Mouse (Mus musculus): ENCODE results near the gene C130050O18Rik.
"Not testable (repeated sequence)": the region's sequence is repeated elsewhere in the genome, so short reads cannot be mapped to it uniquely, and the experiment has no call there.

The C130050O18Rik gene

DNA sequence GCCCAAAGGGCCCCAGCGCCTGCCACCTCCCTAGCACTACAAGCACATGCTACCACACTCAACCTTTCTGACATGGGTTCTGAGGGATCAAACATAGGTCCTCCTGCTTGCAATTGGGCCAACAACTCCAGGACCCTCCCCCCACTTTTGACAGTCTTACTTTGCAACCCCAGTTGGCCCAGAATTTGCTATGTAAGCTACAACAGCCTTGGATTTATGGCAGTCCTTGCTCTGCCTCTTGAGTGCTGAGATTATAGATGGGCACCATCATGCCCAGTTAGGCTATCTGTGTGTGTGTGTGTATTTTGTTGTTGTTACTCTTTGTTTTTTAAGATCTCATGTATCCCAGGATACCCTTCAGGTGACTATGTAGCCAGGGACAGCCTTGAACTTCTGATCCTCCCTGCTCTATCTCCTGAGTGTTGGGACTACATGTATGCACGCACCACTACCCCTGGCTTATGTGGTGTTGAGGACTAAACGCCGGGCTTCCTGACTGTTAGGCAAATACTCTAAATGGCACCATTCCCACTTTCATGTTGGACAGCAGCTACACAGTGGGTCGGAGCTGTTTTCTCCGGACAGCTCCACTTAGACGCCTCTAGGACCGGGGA, 25.2 kb upstream of the C130050O18Rik start:
- DNase-seq (ENCODE audit: low spot score in 2 of 2), result no peak

DNA sequence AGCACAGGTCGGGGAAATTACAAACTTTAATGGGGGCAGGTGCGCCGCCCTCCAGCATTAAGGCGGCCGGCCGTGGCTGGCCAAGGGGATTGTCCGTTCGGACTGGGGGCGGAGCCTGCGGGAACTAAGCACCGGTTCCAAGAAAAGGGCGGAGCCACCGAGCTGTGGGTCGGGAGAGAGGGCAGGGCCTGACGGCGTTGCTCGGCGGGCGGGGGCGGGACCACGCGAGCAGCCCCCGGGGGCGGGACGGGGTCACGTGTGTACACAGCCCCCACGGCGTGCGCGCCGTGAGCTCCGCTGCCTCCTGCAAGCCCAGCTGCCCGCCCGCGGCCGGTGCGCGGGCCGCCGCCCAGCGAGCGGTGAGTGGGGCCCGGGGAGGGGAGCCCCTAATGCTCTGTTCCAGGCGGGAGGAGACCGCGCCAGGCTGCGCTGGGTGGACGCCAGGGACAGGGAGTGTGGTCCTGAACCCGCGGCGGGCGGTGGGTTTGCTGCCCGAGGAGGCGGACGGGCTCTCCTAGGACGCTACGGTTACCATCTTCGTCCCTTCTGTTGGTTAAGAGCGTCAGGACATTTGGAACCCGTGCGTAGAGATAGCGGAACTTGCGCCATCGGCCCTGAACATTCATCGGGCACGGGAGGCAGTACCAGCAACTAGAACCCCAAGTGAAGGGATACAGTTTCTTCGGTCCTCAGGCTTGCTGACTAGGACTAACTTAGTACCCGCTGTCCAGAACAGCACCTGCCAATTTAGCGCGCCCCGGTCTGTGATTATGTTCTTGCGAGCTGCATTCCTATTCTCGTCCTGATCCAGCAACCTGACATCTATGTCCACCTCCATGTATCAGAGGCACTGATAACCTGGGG, 24.5 kb upstream of the C130050O18Rik start:
- peak; percentile 92 to 96 for DNase-seq (ENCODE audit: low spot score in 2 of 2)

DNA sequence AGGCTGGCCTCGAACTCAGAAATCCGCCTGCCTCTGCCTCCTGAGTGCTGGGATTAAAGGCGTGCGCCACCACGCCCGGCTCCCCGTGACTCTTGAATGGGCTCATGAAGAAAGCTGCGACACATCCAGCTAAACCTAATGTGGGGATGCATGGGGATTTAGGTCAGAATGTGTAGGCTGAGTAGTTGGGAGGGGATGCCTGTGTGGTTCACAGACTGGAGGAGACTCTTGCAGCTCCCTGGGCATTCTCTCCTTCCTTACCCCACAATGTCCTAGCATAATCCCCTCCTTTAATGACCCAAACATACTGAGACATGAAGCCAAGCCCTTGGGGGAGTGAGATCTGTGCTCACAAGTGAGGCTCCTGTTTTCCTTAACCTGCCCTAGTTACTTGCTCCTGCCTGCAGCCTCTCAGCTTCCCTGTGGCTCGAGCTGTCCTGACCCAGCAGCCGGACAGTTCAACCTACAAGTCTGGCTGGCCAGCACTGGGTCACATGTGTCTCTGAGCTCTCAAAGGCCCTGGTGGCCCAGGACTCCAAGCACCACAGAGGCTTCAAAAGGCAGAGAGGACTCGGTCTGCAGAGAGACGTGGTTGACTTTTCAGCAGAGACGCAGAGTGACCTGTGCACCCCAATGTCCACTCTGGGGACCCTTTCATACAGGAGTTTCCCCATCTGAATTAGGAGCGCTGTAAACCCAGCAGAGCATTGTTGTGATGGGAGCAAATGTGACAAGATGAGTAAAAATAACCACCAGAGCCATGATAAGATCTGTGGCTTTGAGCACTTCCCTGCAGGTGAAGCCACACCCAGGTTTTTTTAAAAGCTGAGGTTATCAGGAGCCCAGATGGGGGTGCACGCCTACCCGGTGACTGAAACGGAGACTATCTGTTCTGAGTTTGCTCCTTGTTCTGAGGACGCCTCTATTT, 23.2 kb upstream of the C130050O18Rik start:
- no peak for DNase-seq (ENCODE audit: low spot score in 2 of 2)

DNA sequence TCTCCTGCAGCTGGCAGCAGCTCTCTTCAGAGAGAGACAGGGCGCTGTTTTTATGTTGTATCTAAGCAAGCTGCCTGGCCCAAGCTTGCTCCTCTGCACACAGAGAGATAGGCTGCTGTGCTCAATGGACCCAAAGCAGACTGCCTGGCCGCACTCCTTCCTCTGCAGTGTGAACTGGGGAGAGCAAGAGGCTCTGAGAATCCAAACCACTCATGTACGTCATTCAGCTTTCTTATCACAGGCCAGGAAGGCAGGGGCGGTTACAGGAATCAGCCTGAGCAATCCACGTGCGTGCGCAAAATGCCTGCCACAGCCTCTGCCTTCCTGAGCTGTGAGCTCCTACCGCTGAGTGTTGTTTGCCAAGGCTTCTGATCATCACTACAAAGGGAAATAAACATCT, 22.3 kb upstream of the C130050O18Rik start:
- no peak for DNase-seq (ENCODE audit: low spot score in 2 of 2)

DNA sequence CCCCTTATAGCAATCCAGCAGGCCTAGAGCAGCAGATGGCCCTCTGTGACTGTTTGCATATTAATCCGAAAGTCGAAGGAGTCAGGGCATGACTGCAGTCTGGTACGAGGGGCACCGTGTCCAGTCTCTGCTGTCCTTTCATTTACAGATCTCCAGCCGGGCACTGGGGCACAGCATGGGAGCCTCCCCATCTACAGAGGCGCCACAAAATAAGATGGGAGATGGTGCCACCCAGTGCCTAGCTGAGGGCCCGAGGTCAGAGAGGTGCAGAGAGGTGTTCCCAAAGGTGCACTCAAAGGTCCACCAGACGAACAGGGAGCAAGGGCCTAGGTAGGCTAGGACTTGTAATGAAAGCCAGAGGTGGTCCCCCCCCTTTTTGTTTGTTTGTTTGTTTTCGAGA, 21.8 kb upstream of the C130050O18Rik start:
- no peak for DNase-seq (ENCODE audit: low spot score in 2 of 2)

DNA sequence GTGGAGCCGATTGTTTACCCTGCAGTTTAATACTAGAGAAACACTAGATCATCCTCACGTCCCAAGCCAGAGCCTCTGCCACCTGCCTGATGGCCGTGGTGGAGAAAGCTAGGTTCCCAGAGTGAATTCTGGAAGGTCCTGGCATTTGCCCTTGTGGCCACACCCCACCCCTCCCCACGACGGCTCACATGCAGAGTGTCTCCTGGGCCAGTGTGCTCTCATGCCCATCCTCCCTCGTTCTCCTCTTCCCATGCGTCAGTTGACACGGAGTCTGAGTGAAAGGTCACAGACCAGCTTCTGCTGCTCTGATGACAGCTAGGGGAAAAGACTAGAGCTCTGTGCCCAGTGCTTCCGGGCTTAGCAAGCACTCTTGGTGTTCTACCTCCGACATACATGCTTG, 20.5 kb upstream of the C130050O18Rik start:
- no peak for DNase-seq (ENCODE audit: low spot score in 2 of 2)

DNA sequence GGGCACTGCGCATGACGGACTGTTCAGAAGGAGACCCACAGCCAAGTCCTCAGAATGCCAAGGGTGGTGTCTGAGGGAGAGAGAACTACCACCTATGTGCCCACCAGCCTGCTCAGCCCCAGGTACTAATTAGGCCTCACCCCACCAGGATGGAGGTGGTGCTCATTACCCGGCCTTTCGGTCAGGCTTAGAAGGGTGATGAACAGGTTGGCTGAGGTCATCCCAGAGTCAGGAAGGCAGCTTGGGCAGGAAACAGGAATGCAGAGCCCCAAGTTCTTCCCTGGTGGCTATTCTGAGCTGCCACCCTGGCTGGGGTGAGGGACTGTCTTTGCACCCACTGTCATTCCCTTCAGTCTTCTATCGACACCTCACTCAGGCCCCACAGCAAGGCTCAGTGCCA, 19.0 kb upstream of the C130050O18Rik start:
- DNase-seq (ENCODE audit: low spot score in 2 of 2), result no peak

DNA sequence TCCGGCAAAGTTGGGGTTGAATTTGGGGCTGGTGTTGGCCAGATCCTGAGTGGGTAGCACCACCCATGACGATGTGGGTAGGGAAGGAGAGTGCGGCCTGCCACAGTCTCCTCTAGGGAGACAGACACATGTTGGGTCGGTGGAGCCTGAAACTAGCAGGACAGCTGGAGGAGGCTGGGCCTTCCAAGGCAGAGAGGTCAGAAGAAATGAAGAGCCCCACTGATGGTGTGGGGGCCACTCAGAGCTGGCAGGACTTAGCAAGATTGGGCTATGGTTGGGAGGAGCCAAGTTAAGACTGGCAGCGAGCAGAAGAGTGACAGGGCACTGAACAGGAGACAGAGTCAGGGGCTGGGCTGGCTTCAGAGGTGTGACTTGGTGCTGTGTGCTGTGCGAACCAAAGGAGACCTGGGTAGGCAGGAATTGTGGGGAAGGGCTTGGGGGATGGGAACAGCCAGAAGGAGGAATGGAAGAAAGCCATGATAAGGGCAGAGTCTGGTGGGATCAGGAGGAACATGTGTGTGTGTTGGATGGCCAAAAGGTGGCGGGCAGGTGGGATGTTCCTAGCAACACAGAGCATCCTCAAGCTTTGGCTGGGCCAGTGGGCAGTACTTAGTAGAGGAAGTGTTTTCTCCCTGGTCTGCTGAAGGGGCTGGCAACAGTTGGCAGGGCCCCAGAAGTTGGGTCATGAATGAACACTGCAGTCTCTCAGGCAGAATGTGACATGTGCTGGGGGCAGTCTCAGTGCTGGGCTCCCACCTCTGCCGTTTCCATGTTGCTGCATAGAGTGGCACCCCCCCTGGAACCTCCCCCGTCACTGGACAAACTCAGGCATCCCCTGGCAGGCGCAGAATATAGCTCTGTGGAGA, 17.5 kb upstream of the C130050O18Rik start:
- DNase-seq (ENCODE audit: low spot score in 2 of 2), result no peak

DNA sequence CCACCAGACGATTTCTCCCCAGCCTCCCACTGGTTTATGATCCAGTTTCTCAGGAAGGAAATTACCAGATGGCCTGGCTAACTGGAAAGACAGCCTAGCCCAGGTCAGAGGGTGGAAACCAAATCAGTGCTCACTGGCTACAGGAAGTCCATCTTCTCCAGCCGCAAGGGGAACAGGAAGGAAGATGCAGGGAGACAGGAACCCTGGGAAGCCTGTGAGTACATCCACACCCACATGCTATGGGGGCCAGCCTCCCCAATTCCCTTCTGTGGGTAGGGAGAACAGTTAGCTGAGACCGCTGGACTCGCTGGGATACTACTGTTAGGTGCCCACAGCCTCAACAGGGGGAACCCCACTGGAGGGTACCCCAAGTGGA, 16.9 kb upstream of the C130050O18Rik start:
- DNase-seq (ENCODE audit: low spot score in 2 of 2), result no peak

DNA sequence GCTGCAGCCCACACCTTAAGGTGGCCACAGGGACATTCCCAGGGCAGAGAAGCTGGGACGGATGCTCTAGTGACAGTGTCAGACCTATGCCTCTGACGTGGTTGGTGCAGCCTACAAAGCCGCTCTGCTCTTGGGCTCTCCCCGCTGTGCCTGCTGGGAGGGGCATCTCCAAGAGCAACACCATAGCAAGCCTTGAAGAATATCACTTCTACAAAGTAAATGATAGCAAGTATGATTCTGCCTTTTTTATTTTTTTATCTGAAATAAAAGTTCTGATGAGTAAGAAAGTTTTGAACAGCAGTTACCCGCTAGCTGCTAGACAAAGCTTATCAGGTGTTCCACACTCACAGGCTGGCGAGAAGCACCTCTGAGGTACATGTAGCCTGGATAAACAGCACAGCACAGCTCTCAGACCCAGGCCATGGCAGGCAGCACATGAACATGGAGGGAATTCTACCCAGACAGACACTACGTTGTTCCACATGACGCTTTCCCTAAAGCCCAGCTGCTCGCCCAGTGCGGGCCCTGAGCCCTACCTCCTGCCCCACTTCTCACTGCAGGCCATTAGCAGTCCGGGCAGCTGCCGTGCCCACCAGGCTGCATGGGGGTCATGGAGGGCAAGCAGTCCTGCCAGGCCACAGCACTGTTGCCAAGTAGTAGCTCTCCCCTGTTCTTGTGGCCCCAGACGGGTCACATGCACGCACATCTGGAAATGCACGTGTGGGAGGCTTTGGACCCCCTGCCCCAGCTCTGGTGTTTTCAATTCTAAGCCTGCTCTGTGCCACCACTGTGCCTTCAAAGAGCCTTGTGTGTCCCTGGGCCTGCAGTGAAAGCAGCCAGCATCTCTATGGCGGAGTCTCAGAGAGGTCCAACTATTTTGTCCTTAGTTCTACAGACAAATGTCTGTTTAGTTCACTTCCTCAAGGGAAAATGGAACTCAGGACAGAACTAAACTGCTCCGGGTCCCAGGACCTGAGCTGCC, 16.1 kb upstream of the C130050O18Rik start:
- no peak for DNase-seq (ENCODE audit: low spot score in 2 of 2)

DNA sequence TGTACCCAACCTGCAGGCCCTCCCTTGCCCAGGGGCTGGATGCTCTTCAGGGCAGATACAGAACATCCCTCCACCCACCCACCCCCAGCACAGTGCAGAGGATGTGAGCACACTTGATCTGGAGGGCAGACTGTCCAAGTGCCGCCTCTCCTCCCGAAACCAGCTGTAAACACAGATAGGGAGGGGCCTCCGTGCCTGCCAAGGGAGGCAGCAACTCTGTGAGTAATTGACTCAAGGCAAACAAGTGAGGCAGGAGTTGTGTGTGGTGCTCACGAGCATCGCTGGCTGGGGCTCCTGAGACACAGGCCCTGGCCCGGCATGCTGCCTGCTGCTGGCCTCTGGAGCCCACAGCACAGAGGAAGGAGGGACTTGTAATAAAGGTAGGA, 15.4 kb upstream of the C130050O18Rik start:
- peak in 1 of 2 experiments; percentile 50 for DNase-seq (ENCODE audit: low spot score in 2 of 2)

DNA sequence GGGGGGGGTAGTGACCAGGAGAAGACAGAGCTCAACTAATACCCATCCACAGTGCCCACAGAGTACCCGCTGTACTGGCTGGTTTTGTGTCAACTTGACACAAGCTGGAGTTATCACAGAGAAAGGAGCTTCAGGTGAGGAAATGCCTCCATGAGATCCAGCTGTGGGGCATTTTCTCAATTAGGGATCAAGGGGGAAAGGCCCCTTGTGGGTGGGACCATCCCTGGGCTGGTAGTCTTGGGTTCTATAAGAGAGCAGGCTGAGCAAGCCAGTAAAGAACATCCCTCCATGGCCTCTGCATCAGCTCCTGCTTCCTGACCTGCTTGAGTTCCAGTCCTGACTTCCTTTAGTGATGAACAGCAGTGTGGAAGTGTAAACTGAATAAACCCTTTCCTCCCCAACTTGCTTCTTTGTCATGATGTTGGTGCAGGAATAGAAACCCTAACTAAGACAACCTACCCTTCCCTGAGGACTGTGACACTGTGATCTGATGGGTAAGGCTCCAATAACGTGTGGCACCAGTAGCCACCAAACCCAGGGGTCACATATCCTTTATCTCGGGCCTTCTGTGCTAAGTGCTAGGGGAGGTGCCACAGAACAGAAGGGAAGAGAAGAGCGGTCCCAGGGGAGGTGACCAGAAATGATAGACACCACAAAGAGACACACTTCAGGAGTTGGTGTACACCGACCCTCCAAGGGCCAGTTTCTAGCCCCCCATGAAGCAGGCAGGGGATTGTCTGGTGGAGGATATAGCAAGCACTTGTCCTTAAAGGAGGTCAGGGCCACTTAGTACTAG, 14.6 kb upstream of the C130050O18Rik start:
- DNase-seq (ENCODE audit: low spot score in 2 of 2), result not testable (repeated sequence)

DNA sequence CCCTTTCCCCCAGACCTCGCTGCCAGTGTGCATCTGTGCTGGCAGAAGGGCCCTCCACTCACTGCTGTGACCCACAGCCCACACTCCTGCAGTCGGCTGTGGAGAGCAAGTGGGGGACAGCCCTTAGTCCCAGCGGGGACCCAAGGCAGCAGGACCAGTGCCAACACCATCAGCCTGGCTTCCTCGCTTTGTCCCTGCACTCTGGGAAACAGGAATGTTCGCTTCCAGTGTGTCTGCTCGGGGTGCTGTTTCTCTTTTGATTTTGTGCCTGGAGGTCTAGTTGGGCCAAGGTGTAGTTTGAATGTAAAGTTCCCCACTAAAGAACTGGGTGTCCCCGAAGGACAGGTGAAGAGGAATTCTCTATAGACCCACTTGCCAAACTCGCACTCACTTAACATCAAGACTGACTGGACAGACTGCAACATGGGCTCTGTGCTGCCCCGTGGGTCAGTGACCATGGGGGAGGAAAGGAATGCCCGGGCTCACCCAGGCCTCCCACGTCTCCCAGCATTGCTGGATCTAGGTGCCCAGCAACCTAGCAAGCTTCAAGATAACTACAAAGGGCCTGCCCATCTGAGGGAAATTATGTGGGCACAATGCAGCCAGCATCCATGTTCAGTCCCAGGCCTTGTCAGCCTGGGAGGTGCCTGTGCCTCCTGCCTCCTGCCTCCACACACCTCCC, 13.6 kb upstream of the C130050O18Rik start:
- DNase-seq (ENCODE audit: low spot score in 2 of 2), result no peak

DNA sequence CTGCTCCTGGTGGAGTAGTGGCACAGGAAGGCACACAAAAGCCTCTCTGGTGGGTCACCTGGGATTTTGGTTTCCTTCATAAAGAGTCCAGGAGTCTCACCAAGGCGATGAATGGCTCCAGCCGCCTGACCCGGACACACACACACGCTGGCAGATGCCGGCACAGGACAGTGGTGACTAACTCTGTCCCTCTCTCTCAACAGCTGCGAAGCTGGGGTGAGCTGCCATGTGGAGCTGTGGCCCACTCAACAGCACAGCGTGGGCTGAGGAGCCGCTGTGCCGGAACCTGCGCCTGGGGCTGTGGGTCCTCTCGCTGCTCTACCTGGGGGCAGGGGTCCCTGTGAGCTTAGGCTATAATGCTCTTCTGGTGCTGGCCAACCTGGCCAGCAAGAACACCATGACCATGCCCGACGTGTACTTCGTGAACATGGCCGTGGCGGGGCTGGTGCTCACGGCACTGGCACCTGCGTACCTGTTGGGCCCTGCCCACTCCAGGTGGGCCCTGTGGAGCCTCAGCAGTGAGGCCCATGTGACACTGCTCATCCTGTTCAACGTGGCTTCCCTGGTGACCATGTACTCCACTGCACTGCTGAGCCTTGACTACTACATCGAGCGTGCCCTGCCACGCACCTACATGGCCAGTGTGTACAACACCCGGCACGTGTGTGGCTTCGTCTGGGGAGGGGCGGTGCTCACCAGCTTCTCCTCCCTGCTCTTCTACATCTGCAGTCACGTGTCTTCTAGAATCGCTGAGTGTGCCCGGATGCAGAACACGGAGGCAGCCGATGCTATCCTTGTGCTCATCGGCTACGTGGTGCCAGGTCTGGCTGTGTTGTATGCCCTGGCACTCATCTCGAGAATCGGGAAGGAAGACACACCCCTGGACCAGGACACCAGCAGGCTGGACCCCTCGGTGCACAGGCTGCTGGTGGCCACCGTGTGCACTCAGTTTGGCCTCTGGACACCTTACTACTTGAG, 12.6 kb upstream of the C130050O18Rik start:
- DNase-seq (ENCODE audit: low spot score in 2 of 2), result no peak

DNA sequence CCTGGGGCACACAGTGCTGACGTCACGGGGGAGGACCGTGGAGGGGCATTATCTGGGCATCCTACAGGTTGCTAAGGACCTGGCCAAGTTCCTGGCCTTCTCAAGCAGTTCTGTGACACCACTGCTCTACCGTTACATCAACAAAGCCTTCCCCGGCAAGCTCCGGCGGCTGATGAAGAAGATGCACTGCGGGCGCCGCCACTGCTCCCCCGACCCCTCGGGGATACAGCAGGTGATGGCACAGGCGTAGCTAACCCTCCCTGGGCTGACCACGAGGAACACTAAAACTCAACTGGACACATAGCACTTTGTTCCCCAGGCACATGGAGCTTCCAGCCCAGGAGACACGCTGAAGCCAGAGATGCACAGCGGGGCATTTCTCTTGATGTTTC, 11.9 kb upstream of the C130050O18Rik start:
- DNase-seq (ENCODE audit: low spot score in 2 of 2), result no peak

DNA sequence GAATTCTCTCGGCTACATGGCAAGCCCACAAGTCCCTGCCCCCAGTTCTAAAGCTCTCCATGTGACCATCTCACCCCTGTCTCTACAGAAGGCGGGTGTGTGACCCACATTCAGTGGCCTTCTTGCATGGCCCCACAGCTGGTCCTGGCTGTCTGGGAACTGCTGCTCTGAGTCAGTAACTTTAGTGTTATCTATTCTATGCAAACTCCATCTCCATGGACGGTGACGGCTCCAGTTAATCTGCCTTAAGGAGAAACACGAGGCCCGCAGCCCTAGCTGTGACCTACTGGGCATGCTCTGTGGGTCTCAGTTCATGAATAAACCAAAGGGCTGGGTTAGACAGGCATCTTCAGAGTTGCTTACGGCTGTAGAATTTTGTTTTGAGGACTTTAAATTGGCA, 10.7 kb upstream of the C130050O18Rik start:
- DNase-seq (ENCODE audit: low spot score in 2 of 2), result no peak

DNA sequence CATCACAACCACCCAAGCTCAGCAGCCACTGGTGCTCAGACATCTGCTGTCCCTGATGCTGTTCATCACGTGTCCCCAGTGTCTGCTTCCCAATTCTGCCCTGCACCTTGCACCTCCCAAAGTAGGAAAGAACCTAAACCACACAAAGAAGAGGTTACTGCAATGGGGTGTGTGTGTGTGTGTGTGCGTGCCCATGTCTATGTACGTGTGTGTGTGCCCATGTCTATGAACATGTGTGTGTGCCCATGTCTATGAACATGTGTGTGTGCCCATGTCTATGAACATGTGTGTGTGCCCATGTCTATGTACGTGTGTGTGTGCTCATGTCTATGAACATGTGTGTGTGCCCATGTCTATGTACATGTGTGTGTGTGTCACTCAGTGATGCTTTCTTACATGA, 9.6 kb upstream of the C130050O18Rik start:
- no peak for DNase-seq (ENCODE audit: low spot score in 2 of 2)
